Mouse (Mus musculus): ENCODE data around the gene Pik3r2.

Gene Pik3r2

GRCm38 (mm10) chr8:70742981-70743655, 33.4 kb downstream of the Pik3r2 start:
- in situ Hi-C loops (cut with MseI, MboI) = no loop called here

DNA sequence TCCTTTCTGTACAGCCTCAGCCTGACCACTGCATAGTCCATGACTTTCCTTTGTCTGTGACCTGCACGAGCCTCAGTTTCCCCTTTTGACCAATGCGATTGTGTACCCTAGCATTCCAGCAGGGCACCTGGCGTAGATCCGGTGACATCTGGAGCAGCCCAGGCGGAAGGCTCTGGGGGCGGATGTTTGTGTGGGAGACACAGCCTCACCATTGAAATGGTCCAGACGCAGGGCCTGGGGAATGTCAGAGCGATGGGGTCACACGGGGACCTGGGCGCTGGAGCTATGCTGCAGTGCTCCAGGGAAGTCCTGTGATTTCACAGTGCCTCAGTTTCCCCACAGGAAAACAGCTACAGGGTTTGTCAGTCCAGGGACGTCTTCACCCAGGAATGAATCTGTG, 34.3 kb downstream of the Pik3r2 start:
- in situ Hi-C loops (cut with MseI, MboI) = no loop called here

DNA sequence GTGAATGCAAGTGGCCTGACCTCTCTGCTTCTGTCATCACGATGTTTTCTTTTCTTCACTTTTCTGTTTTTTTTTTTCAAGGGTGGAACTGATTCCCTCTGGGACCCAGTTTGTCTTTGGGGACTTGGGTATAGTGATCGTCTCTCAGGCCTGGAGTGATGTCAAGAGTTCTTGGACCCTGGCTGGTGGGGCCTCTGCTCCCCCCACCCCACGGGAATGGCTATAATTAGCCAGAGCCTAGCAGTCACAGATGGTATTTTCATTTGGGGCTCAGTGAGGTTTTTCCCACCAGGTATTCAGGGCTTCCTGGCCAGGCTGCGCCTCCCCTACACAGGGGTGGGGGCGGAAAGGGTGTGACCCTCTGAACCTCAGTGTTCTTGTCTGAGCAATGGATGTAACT, 34.9 kb downstream of the Pik3r2 start:
- in situ Hi-C loops (cut with MseI, MboI) = no loop called here

- in situ Hi-C loops (cut with MseI, MboI) = no loop called here
Observed at GRCm38 (mm10) chr8:70738211-70738610, 38.3 kb downstream of the Pik3r2 start.

- in situ Hi-C loops (cut with MseI, MboI) = no loop called here
Observed at GRCm38 (mm10) chr8:70737705-70738104, 38.8 kb downstream of the Pik3r2 start.

- in situ Hi-C loops (cut with MseI, MboI) = no loop called here
Observed at GRCm38 (mm10) chr8:70730956-70731355, 45.6 kb downstream of the Pik3r2 start.

DNA sequence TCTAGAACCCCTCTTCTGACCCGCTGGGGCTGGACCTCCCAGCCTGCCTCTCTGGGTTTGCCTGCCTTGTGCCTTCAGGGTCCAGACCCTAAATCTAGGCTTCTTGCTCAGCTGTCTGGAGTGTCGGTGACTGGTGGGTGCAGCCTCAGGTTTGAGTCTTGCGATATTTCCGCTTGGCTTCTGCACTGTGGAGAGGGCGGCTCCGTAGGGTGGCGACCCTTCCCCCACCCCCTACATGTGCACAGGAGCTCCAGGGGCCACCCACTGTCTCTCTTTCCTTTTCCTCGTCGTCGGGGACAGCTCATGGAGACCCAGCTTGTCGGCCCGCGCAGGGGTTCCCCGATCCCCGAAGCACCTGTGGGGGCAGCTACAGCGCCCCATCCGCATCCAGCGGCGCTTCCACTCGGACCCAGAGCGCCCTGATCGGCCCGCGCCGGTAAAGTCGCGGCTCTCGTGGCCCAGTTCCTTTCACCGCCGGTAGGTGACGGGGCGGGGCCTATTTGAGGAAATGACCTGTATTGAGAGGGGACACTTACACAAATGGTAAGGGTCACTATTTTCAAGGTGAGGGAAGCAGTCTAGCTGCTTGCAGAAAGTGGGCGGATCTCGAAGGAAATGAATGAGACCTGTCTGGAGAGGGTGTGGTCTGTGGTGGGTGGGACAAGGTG, 46.6 kb downstream of the Pik3r2 start:
- in situ Hi-C loops (cut with MseI, MboI) = no loop called here

DNA sequence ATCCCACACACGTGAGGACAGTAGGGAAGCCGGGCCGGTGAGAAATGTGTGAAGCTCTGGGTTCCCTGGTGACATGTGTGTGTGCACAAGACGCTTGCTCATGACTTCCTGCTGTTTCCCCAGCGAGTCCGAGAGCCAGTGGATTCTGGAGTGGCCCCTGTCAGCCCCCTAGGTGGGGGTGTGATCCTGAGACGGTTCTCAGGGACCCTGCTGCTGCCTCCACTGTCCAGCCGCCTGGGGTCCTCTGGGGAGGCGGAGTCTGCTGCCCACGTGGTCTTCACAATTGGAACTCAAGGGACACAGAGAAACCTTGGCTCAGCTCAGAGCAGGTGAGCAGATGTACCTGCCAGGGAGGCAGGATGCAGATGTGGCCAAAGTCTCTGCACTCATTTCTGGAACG, 49.8 kb downstream of the Pik3r2 start:
- in situ Hi-C loops (cut with MseI, MboI) = no loop called here

GRCm38 (mm10) chr8:70725792-70726447, 50.6 kb downstream of the Pik3r2 start:
- in situ Hi-C loops (cut with MseI, MboI) = no loop called here

- in situ Hi-C loops (cut with MseI, MboI) = loop anchor here (5.0 kb wide), 1 partner anchor 33 kb away; no protein-coding TSS in a partner anchor
Observed at GRCm38 (mm10) chr8:70724216-70724615, 52.3 kb downstream of the Pik3r2 start.

GRCm38 (mm10) chr8:70723486-70724210, 52.9 kb downstream of the Pik3r2 start, which contains the start of gene Pde4c:
Gene Pde4c (plus strand): TSS chr8:70723720.
- in situ Hi-C loops (cut with MseI, MboI) = loop anchor here (5.0 kb wide), 1 partner anchor 34 kb away; no protein-coding TSS in a partner anchor

GRCm38 (mm10) chr8:70721601-70722000, 54.9 kb downstream of the Pik3r2 start:
- in situ Hi-C loops (cut with MseI, MboI) = loop anchor here (5.0 kb wide), 1 partner anchor 36 kb away; no protein-coding TSS in a partner anchor

- in situ Hi-C loops (cut with MseI, MboI) = loop anchor here (5.0 kb wide), 1 partner anchor 37 kb away; no protein-coding TSS in a partner anchor
Observed at GRCm38 (mm10) chr8:70720739-70721138, 55.8 kb downstream of the Pik3r2 start.

GRCm38 (mm10) chr8:70719796-70720270, 56.7 kb downstream of the Pik3r2 start:
- in situ Hi-C loops (cut with MseI, MboI) = loop anchor here (5.0 kb wide), 1 partner anchor 37 kb away; no protein-coding TSS in a partner anchor

DNA sequence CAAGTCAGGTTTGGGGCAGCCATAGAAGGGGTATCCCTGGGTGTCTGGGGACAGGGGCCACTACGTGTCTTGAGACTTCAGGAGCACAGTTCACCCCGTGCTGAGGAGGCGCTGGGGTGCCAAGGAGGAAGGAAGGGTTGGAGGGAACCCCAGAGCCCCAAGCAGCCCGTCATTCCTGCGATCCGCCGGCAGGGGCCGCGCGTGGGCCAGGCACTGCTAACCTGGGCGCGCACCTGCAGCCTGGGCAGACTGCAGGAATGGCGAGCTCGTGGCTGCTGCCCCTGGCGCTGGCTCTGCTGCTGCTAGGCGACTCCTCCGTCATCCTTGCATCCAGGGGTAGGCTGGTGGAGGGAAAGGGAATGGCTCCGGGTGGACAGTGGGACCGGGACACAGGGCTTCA, 58.2 kb downstream of the Pik3r2 start, which contains the start of gene Gm3336:
Gene Gm3336, plus strand, starts transcription at position 247 of the 400 bp plus-strand sequence.
- in situ Hi-C loops (cut with MseI, MboI) = no loop called here

Data from mouse trophoblast stem cell (cell line).